Mouse (Mus musculus) midbrain, embryonic 10.5 days (tissue): ENCODE measurements around the gene Cpeb1. TPM values are rescaled to one million over a fixed set of nuclear protein-coding genes. Genes with fewer than 3 reads are reported as not detected.

Experiments
- DNase-seq: peaks from one replicate; pipeline ENCODE4 v3.0.0-alpha.2; 2017; ENCODE audit warnings: low spot score
- H3K27ac ChIP-seq: fragments of 300-500 bp; sonication (generic); replicated peaks from 2 replicates; pipeline ENCODE4 v1.5.1; 2016; ENCODE audit warnings: mild to moderate bottlenecking
- H3K27me3 ChIP-seq: fragments of 300-500 bp; sonication (generic); 2 replicates; pipeline ENCODE4 v1.6.1; 2016; ENCODE audit warnings: low read depth, mild to moderate bottlenecking; ENCODE audit not compliant: poor library complexity, severe bottlenecking
- H3K36me3 ChIP-seq: fragments of 300-500 bp; sonication (generic); 2 replicates; pipeline ENCODE4 v1.6.1; 2016; ENCODE audit warnings: mild to moderate bottlenecking, moderate library complexity
- H3K4me1 ChIP-seq: fragments of 300-500 bp; sonication (generic); 2 replicates; pipeline ENCODE4 v1.6.1; 2016
- H3K4me3 ChIP-seq: fragments of 300-500 bp; sonication (generic); 2 replicates; pipeline ENCODE4 v1.5.1; 2016; ENCODE audit warnings: mild to moderate bottlenecking, moderate library complexity
- H3K9me3 ChIP-seq: fragments of 300-500 bp; sonication (generic); replicated peaks from 2 replicates; pipeline ENCODE4 v1.6.1; 2016; ENCODE audit warnings: mild to moderate bottlenecking
- WGBS: fragments of 180-500 bp; shearing (Covaris S2); methylation state at CpG from one replicate; pipeline ENCODE4 v1.1.7; 2016; 5-methylcytosine and 5-hydroxymethylcytosine counted together
- polyA plus RNA-seq: library from polyadenylated mRNA; unstranded; fragments of >200 nt; fragmentation: Nextera tagmentation; extraction: Ambion mirVana; gene quantifications from 2 replicates; pipeline ENCODE4 v1.2.1, GENCODE M21; 2016

Gene Cpeb1
- polyA plus RNA-seq, 1 experiment from 2014 or later: 0.96 TPM

GRCm38 (mm10) chr7:81356975-81357374 lies 98.3 kb downstream of the Cpeb1 start:
- Histone ChIP-seq H3K4me1 (peaks cover 7% of the 10 kb centered on the region), H3K27me3 (no peaks in the 10 kb centered on the region), H3K36me3 (no peaks in the 10 kb centered on the region), H3K27ac (no peak overlapping the region), H3K9me3 (no peaks in the 10 kb centered on the region), H3K4me3 (no peak overlapping the region)
- DNase-seq: no peak
- 86% methylated on average over 7 of the region's 7 CpGs for WGBS

DNA sequence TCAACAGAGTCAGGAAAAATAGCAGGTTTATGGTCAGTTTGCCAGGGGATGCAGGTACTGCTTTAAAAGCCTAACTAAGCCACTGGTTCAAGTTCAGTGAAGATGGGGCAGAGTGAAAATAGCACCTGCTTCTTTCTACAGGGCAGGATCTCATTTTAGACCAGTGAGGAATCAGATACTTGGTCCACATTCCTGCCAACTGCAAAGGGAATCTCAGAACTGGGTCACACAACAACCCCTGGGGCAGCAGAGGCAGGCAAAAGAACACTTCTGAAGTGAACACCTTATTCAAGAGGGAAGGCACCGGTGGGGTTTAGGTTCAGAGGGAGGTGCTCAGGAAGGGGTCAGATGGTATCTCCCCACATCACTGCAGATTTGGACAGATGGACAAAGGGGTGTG lies 98.9 kb downstream of the Cpeb1 start:
- Histone ChIP-seq H3K4me1 (peaks cover 7% of the 10 kb centered on the region), H3K27ac (no peak overlapping the region), H3K4me3 (no peak overlapping the region), H3K36me3 (no peaks in the 10 kb centered on the region), H3K9me3 (no peaks in the 10 kb centered on the region), H3K27me3 (no peaks in the 10 kb centered on the region)
- 92% methylated on average over 1 of the region's 1 CpGs for WGBS
- no peak for DNase-seq

DNA sequence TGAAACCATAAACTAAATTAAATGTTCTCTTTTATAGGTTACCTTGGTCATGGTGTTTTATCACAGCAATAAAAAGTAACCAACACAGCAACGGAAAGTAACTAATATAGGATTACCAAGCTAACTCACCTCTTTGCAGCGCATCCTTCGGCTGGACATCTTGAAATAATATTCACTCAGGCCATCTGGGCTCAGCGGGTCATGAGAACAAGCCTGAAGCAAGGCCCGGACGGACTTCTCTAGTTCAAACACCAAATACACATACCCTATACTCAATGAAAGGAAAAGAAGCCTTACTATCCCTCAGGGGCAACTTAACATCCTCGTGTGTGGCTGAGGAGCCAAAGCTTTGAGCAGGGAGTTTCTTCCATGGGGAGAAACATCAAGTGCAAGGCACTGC lies 99.5 kb downstream of the Cpeb1 start:
- Histone ChIP-seq H3K27ac (no peak overlapping the region), H3K4me3 (no peak overlapping the region), H3K36me3 (no peaks in the 10 kb centered on the region), H3K27me3 (no peaks in the 10 kb centered on the region), H3K4me1 (peaks cover 7% of the 10 kb centered on the region), H3K9me3 (no peaks in the 10 kb centered on the region)
- DNase-seq: no peak
- 83% methylated on average over 7 of the region's 7 CpGs for WGBS

- Histone ChIP-seq H3K4me1 (peaks cover 7% of the 10 kb centered on the region), H3K9me3 (no peaks in the 10 kb centered on the region), H3K27ac (no peak overlapping the region), H3K4me3 (no peak overlapping the region), H3K27me3 (no peaks in the 10 kb centered on the region), H3K36me3 (no peaks in the 10 kb centered on the region)
- no peak for DNase-seq
- 85% methylated on average over 4 of the region's 4 CpGs for WGBS
Measured at GRCm38 (mm10) chr7:81351826-81352225, 103.4 kb downstream of the Cpeb1 start.

- Histone ChIP-seq H3K9me3 (no peaks in the 10 kb centered on the region), H3K27ac (no peak overlapping the region), H3K4me3 (no peak overlapping the region), H3K27me3 (no peaks in the 10 kb centered on the region), H3K36me3 (peaks cover 10% of the 10 kb centered on the region), H3K4me1 (peaks cover 12% of the 10 kb centered on the region)
- DNase-seq: no peak
- 68% methylated on average over 7 of the region's 7 CpGs for WGBS
Measured at GRCm38 (mm10) chr7:81348206-81348605, 107.1 kb downstream of the Cpeb1 start.

DNA sequence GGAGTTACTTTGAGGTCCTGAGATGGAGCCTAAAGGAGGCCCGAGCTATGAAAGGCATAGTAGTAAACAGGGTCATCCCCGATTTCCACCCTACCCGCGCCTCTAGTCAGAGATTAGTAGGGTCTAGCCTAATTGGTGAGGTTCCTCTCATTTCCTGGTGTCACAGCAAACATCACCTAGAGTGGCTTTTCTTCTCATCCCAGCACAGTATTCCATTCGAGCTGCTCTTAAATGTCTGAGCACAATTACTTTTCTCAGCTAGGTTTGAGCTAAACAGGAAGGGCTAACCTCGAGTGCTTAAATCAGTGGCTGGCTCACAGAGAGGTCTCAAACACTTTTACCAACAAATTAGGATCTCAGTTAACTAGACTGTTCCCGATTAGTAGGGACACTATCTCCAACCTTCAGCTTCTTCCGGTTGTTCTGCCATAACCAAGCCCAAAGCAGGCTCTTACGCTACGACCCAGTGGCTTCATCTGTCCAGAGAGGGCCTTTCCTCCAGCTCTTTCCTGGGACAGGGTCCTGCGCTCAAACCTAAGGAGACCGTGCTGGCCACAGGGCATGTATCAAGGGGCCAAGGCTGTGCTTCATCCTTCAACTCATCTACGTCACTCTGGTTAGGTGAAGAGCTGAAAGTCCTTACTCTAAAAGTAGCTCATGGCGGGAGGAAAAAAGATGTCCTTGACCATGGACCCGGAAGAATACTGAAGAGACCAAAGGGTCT lies 109.7 kb downstream of the Cpeb1 start:
- Histone ChIP-seq H3K4me1 (peaks cover 21% of the 10 kb centered on the region), H3K9me3 (no peaks in the 10 kb centered on the region), H3K36me3 (peaks cover 36% of the 10 kb centered on the region), H3K4me3 (peak overlapping the region; percentile 99), H3K27me3 (no peaks in the 10 kb centered on the region), H3K27ac (peak overlapping the region; percentile 97)
- DNase-seq: no peak
- WGBS: 62% methylated on average over 15 of the region's 15 CpGs

DNA sequence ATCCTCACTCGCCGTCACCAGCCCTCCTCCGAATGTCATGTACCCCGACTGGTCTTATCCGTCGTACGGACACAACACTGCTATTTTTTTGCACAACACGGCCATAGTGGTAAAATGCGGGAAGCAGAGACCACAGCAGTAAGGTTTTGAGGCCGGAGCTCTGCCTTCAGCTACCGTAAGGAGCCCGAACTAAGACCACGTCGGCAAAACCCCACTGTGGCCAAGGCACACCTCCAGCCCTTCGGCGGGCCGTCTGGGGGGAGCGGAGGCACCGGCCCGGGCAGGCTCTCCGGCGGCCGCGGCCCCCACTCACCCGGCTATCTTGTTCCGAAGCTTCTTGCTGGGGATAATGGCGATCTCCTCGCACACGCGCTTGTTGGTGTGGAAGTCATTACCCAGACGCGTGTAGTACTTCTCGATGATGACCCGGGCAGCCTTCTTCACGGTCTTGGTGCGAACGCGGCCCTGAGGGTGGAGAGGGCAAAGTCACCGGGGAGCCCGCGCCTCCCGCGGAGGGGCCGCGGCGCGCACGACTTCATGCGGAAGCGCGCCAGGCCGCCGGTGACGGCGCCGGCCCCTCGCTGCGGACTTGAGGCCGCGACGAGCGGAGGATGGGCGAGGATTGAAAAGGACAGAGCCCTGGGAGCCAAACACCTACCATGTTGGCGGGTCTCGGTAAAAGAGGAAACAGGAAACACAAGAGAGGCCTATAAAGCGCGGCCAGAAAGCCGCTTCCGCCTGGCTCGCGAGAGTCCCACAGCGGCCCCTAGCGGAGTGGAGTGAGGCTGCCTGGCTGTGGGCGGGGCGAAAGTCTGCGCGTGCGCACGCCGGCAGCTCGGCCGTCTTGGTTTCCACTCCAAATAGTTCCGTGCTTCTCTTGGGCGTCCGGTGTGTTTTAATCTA lies 110.5 kb downstream of the Cpeb1 start, which contains the start of gene Rps17:
Gene Rps17 (minus strand): TSS at position 711 of the 903 bp plus-strand sequence.
- WGBS: under 1% methylated on average over 85 of the region's 85 CpGs

DNA sequence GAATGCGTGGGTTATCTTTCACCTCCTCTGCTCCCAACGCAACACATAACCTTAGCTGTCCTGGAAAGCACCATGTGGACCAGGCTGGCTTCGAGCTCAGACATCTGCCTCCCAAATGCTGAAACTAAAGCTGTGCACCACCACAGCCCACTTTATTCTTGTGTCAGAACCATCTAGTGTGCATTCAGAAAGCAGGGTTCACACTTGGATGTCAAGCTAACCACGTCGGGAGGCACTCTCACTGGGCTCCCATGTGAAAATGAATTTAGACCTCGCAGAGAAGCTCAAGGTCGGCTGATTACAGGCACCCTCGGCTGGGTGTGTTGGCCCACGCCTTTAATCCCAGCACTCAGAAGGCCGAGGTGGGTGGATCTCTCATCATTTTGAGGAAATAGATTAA lies 111.4 kb downstream of the Cpeb1 start:
- H3K27me3 ChIP-seq: no peaks in the 10 kb centered on the region
- peaks cover 54% of the 10 kb centered on the region for H3K36me3 ChIP-seq
- H3K4me1 ChIP-seq: peaks cover 21% of the 10 kb centered on the region
- WGBS: 23% methylated on average over 10 of the region's 10 CpGs
- H3K4me3 ChIP-seq: peak overlapping the region; percentile 99
- peak overlapping the region; percentile 97 for H3K27ac ChIP-seq
- no peak for DNase-seq
- H3K9me3 ChIP-seq: no peaks in the 10 kb centered on the region

More for the DNA sequence above, 110.5 kb downstream of the Cpeb1 start, which contains the start of gene Rps17:
- Histone ChIP-seq H3K27ac (peak within 1 kb of the TSS; percentile 97), H3K4me3 (peak within 1 kb of the TSS; percentile 99), H3K4me1 (peaks cover 21% of the 10 kb centered on the region), H3K36me3 (peaks cover 44% of the 10 kb centered on the region), H3K27me3 (no peaks in the 10 kb centered on the region), H3K9me3 (no peaks in the 10 kb centered on the region)
- DNase-seq: peak; percentile 95

DNA sequence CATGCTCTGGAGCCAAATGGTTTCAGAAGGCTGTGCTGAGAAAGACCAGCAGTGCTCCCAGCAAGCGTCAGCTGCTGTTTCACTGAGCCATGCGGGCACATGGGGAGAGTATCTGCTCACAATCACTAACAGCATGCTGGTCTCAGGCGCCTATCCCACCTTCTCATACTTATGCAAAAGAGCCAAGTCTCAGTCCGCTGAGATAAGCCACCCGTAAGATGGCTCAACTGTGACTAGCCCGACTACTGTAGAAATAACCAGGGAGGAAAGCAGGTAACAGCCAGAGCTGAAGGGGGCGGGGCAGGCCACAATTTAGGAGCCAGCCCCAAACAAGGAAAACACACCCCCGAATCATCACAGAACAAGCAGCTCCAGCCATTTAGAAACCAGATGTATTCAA lies 111.9 kb downstream of the Cpeb1 start:
- peak overlapping the region; percentile 30 for H3K27ac ChIP-seq

GRCm38 (mm10) chr7:81342356-81343094 lies 112.7 kb downstream of the Cpeb1 start:
- H3K4me3 ChIP-seq: peak overlapping the region; percentile 99
- peak overlapping the region; percentile 30; the same call in 1 of the 2 replicates for H3K27ac ChIP-seq
- WGBS: 75% methylated on average over 8 of the region's 8 CpGs
- no peaks in the 10 kb centered on the region for H3K27me3 ChIP-seq
- DNase-seq: no peak
- H3K36me3 ChIP-seq: peaks cover 67% of the 10 kb centered on the region
- H3K4me1 ChIP-seq: peaks cover 21% of the 10 kb centered on the region
- no peaks in the 10 kb centered on the region for H3K9me3 ChIP-seq

More for the DNA sequence above, 111.9 kb downstream of the Cpeb1 start:
- H3K27me3 ChIP-seq: no peaks in the 10 kb centered on the region
- H3K9me3 ChIP-seq: no peaks in the 10 kb centered on the region
- peak overlapping the region; percentile 99 for H3K4me3 ChIP-seq
- DNase-seq: no peak
- 53% methylated on average over 8 of the region's 8 CpGs for WGBS
- peaks cover 59% of the 10 kb centered on the region for H3K36me3 ChIP-seq
- peaks cover 21% of the 10 kb centered on the region for H3K4me1 ChIP-seq

- H3K9me3 ChIP-seq: no peaks in the 10 kb centered on the region
- WGBS: 55% methylated on average over 3 of the region's 3 CpGs
- peaks cover 75% of the 10 kb centered on the region for H3K36me3 ChIP-seq
- H3K4me1 ChIP-seq: peaks cover 24% of the 10 kb centered on the region
- DNase-seq: no peak
- H3K27ac ChIP-seq: no peak overlapping the region
- H3K27me3 ChIP-seq: no peaks in the 10 kb centered on the region
- H3K4me3 ChIP-seq: no peak overlapping the region
Measured at GRCm38 (mm10) chr7:81341563-81341962, 113.7 kb downstream of the Cpeb1 start.

GRCm38 (mm10) chr7:81339783-81340182 lies 115.5 kb downstream of the Cpeb1 start:
- Histone ChIP-seq H3K4me1 (peaks cover 38% of the 10 kb centered on the region), H3K27me3 (no peaks in the 10 kb centered on the region), H3K4me3 (no peak overlapping the region), H3K36me3 (peaks cover 87% of the 10 kb centered on the region), H3K27ac (no peak overlapping the region), H3K9me3 (no peaks in the 10 kb centered on the region)
- peak; percentile 70 for DNase-seq
- WGBS: 87% methylated on average over 4 of the region's 4 CpGs
